Mouse (Mus musculus): Measurements from ENCODE around the gene Gpr173.

GRCm38 (mm10) chrX:152320535-152320934, 48.0 kb downstream of the Gpr173 start:
- TF ChIP-seq EP300 (IDR thresholded peaks at IDR 0.05), result no peak
- no peak for TF ChIP-seq CTCF (IDR thresholded peaks at IDR 0.05)
